Mouse (Mus musculus): ENCODE data around the gene 4921517D22Rik.
A peak's percentile ranks its signal among the peaks of the same experiment; 100 is the strongest.

DNA sequence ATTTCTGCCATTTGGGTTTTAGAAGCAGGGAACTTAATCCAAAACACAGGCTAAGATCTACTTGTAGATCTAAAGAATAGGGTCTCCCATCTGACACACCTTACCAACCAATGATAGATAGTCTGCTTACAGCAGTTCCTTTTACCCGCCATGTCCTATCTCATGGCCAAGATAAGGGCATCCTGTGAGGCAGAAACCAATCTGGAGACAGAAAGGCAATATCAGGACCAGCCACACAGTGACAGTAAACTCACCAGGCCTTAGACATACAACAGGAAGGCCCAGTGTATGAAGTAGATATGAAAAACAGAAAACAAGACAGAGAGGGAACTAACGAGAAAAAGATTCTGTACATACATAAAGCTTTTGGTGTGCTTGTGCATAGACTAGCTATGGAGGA, 51.1 kb downstream of the 4921517D22Rik start:
- TF ChIP-seq GATA1 (IDR thresholded peaks at IDR 0.05; ENCODE audit: borderline replicate concordance, low read length) (no peak), TAL1 (conservative IDR thresholded peaks at IDR 0.05; ENCODE audit: low read depth, low read length) (peak; percentile 75), GATA2 (IDR thresholded peaks at IDR 0.05; ENCODE audit: borderline replicate concordance, low read depth, low read length) (no peak)

Data from G1E (cell line).